Mouse (Mus musculus) gastrocnemius, postnatal 25 days (tissue): ENCODE measurements around the gene Adam17. TPM values are rescaled to one million over a fixed set of nuclear protein-coding genes. Genes with fewer than 3 reads are reported as not detected.

ENCODE experiments used
- DNase-seq: peaks from one replicate; pipeline ENCODE4 v3.0.0; 2022
- total RNA-seq, 2 experiments: library from RNA; stranded (reverse); gene quantifications; 1 replicate in 1 of 2; 2 replicates in 1 of 2; pipeline ENCODE4 v1.2.3; 2021

Gene Adam17
- total RNA-seq, 2 experiments from 2014 or later: 20.9 to 21.3 TPM

DNA sequence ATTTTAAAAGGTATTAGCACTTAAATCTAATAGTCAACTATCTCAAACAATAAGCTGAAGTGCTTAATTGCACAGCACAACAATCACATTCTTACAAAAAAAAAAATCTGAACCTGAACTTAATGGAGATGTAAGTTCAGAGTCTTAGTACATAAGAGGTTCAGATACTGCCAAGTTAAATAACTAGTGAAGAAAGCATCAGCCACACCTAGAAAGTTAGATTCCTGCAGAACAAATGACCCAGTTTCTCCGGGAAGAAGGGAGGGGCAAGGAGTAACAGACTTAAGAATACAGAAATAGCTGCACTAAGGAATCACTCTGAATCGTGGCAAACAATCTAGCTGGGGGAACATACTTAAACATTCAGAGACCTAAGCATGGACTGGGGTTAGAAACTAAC, 10.7 kb downstream of the Adam17 start:
- DNase-seq: no peak

DNA sequence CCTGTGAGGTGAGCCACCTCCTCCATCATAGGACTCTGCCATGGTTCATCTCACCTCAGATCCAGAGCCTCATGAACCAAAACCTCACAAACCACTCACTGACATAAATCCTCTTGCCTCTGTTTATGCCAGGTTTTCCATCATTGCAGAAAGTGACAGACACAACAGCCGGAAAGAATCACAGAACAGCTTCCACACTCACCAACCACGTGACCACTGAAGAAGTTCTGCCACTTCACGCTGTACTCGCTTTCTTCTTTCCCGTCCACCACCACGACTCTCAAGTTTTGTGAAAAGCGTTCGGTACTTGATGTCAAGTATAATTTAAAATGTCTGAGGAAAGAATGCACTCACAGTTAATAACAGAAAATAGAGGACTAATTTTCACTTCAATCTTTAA, 19.8 kb downstream of the Adam17 start:
- no peak for DNase-seq

DNA sequence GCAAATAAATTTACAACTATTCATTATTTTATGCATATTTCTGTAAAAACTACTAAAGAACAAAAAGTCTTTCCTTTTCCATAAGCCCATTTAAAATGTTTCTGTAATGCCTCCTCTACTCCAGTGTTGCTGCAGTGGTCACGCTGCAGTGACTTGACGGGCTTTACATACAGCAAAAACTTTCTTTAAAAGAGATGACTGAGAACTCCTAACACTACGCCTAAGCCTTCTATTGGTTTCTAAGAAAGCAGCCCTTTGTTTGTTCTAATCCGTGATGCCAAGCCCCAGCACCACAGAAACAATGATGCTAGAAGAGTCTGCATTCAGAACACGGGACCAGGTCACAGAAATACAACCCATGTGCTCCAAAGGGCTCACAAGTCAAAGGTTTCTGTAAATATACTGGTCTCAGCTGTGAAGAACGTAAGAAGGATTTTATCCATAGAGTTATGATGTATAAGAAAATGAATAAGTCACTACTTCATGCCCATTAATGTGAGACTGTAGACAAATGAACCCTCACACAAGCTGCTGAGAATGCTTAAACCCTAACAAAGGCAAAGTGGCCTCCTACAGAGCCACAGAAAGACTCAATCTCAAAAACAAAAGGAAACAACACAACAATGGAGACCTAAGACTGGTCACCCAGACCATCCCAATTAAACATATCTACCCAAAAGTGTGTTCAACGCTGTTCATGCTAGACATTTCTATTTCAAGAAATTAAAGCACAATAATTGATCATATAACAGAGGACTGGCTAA, 23.1 kb downstream of the Adam17 start:
- no peak for DNase-seq

DNA sequence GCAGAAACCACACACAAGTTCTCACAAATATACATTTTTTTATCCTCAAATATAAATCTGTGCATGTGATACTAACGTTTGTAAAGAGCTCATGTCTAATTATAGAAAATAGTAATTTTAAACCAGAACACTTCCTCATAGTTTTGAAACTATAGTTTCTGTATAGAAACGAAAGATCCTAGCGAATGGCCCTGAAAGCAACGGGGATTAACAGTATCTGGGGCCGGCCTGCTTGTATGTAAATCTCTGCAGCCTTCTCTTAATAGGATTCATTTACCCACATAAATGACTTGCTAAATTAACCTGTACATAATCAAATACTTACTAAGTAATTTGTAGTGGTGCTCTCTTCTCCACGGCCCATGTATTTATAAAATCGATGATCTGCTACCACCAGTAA, 26.5 kb downstream of the Adam17 start:
- no peak for DNase-seq

DNA sequence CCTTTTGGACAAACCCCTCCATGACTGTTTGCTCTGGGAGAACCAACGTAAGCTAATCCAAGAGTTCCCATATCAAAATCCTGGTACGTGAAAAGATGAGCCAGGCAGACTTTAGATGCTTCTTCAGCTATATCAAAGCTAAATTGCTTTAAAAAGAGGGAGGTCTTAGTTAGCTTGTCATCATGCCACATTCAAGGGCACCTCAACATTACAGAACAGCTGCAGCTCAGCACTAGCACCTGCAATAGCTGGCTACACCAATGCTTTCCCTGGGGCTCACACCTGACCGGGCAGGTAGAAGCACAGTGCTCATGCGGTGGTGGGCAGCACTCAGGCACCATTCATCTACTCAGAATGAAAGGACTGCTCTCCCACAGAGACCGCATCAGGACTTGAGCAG, 32.8 kb downstream of the Adam17 start:
- DNase-seq: peak; percentile 2

DNA sequence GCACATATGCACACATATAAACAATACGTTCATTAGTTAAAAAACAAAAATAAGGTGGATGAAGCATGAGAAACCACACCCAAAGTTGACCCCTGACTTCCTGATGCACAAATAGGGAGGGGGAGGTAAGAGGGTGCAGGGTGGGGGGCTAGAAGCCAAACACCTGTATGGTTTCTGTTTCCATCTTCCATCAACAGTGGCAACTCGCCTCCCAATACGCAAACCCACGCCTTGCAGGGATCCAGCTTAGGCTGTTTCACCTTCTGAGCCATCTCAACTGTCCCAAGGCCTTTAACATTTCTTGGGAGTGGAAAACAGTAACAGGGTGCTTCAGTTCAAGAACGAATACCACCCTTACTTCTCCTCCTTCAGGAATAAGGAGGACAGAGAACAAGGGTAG, 36.3 kb downstream of the Adam17 start:
- no peak for DNase-seq

DNA sequence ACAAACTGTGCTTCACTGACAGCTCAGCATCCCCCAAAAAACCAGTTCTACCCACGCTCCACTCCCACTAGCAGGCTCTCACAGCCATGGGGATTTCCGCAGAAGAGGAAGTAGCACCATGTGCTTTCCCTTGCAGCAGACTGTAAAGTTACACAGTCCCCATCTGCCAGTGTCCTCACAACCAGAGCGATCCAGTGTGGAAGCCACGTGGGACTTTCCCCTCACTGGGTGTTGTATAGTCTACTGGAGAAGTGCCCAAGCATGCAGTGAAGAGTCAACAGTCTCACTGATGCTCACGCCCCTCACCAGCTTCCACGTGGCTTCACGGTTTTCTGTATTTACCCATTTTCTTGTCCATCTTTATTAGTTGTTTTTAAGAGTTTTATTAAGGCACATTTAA, 37.6 kb downstream of the Adam17 start:
- peak; percentile 5 for DNase-seq

DNA sequence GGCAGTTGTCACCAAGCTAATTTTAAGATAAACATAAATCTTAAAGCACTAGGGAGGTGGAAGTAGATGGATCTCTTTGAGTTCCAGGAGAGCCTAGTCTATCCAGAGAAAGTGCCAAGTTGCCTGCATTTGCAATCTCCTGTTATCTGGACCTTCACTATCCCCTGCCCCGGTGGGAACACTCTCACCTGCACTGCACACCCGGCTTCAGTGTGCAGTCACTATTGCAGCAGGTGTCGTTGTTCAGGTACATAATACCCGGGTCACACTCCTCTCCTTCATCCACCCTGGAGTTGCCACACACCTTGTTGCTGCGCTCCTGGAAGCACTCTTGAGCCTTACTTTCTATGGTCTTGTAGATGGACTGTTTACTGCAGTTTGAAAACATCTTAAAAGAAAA, 39.7 kb downstream of the Adam17 start:
- no peak for DNase-seq

DNA sequence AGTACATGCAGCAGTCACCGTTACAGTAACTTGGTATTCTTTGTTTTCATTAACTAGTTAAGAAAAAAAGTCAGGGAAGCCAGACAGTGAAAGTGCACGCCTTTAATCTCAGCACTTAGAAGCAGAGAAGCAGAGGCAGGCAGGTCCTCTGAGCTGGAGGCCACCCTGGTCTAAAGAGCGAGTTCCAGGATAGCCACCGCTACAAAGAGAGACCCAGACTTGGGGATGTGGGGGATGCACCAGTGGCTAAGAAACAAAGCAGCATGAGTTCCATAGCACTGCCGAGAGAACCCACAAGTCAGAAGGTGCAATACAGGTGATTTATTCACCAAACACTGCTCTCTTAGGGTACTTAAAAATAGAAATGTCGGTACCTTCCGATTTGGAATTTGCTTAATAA, 40.4 kb downstream of the Adam17 start:
- peak; percentile 2 for DNase-seq

DNA sequence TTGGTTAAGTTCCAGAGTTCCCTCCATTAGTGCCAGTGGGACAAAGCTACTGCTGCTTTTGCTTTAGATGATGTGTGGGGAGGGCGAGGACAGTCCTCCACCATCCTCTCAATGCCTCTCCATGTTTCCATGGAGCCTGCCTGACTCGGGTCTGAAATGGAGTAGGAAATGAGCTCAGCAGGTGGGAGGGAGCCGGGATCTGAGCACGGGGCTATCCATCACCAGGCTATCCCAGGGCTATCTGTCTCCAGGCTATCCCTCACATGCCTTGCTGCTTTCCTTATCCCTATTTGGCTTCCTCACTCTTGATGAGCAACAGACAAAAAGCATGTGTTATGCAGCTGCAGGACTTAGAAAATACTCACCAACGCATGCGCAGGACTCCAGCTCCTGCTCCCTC, 41.7 kb downstream of the Adam17 start:
- DNase-seq: peak; percentile 2

DNA sequence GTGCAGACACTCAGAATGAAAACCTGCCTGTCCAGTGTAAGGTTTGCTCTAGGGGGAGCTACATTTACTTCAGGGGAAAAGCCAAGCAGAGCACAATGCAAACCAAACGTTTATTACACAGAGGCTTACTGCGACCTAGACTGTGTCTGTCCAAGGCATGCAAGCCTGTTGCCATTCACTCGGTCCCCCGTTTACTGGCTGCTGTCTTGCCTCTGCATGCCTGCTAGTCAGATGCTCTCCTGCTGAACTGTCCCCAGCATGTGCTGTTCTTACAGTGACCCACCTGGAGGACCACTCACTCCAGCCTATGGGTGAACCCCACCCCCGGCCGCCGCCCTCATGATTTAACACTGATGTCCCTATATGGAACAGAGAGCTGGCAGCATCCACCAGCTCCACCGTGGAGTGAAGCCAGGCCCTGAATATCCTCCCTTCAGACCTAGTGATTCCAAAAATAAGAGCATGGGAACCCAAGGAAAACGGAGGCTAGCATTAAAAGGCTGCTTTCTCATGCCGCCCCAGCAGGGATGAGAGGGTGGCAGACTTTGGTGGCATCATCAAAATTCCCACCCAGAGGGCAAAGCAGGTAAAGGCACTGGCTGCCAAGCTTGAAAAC, 42.4 kb downstream of the Adam17 start:
- peak; percentile 4 for DNase-seq

DNA sequence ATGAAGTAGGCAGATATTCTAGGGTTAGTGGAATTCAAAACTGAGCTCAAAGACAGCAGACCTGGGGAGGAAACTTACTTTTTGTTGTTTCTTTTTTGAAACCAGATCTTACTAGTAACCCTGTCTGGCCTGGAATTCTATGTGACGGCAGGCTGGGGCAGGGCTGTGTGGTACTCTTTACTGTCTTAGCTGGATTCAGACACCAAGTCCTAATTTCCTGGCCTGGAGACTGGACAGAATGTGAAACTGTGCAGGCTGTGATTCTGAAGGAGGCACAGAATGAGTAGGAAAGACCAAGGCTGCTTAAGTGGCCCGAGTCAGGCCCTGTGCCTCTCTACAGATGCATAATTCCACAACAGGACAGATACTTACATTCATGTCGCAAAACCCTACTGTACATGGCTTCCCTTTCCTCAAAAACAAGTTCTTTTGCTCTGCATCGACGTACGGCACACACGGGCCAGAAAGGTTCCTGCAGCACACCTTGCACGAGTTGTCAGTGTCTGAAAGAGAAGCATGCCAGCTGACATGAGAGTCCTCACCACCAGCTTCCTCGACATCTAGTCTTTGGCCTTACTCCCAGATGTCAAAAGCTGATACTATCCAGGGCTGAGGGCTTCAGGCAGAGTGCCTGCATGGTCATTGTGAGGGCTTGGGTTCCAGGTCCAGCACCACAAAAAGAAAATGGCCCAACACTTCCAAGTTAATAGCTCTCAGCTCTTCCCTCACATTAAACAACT, 43.6 kb downstream of the Adam17 start:
- peak; percentile 2 for DNase-seq

DNA sequence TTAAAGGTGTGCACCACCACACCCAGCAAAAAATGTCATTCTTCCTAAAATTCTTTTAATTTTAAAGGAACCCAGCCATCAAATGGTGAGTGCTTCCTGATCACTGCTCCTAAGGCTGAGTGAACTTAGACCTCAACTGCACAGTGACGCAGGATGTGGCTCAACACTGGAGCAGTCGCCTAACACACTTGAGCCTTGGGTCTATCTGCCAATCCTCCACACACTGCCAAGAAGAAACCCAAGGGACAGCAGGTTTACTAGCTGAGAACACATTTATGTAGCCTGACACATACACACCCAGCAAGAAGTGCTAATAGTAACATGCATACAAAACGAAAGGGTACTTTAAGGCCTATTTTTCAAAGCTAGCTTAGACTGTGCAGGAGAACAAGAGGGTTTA, 47.1 kb downstream of the Adam17 start:
- peak; percentile 25 for DNase-seq

DNA sequence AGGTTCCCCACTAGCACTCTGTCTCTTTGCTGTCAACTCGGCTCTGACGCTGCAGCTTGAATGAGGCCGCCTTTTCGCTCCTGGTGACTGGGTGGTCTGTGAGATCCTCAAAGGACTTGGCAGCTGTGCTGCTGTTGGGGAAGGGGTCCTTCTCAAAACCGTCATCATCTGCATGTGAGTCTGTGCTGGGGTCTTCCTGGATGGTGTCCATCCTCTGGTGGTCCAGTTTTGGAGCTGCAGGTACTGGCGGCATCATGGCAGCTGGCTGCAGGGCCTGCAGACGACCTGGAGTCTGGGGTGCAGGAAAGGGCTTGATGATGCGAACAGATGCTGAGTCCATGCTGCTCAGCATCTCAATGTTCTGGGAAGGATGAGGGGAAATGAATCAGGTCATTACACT, 48.2 kb downstream of the Adam17 start:
- peak; percentile 5 for DNase-seq

DNA sequence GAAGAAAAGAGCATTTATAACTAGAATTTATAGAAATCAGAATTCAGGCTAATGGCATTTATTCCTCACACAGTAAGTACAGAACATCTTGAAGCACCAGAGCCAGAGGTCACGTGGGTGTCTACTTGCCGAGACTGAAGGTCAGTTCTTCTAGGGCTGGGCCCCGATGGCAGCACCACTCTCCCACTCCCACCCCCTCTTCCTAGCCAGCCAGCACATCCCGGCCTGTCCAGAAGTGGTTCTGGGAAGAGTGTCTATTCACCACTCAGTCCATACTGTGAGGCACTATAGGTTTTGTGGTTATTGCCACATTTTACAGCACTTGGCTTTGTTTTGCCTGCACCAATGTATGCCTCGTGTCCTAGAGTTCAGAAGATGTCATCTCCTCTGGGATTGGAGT, 49.3 kb downstream of the Adam17 start:
- DNase-seq: peak; percentile 2

DNA sequence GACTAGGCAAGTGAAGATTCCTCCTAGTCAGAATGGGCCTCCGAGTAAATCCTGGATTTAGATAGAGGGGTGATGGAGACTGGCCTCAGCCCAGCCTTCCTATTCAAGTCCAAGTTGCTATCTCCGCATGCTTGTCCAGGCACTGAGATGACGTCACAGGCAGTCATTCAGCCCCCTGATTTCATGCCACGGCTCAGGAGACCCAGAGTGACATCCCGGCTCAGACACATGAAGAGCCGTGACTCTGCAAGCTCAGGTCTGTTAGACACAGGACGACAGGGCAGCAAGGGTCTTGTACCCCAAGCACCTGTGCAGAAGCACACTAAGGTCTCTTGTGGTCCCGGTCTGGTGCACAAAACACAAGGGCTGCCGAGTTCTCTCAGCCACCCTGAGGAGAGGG, 50.6 kb downstream of the Adam17 start:
- DNase-seq: peak; percentile 2

DNA sequence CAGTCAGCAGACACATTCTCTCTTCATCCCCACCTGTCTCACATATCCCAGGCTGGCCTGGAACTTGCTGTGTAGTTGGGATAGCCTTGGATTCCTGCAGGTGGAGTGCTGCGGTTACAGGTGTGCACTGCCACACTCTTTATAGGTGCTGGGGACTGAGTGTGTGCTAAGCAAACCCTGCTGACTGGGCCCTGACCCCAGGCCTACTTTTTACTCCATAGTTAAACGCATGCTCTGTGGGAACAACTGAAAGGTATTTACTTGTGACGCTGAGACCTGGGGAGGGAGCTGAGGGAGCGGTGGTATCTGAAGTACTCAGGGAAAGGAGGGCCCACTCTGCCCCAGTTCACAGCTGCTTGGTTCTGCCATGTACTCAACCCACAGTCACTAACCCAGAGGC, 51.1 kb downstream of the Adam17 start:
- DNase-seq: no peak

DNA sequence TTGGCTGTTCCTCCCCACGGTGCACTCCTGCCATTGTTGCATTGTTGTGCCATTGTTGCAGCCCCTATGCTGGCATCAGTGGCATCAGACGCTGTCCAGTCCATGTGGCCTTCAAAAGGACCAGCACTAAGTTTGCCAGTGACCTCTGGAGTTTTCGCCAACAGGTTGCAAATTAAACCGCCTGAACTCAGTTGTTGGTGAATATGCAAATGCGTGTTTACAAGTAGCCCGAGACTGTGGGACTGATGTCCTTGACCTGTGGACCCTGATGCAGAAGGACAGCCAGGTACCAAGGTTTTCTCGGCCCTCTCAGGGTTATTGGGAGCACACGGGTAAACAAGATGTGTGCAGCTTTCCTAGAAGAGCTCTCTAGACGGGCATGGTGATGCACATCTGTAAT, 52.3 kb downstream of the Adam17 start:
- DNase-seq: no peak

DNA sequence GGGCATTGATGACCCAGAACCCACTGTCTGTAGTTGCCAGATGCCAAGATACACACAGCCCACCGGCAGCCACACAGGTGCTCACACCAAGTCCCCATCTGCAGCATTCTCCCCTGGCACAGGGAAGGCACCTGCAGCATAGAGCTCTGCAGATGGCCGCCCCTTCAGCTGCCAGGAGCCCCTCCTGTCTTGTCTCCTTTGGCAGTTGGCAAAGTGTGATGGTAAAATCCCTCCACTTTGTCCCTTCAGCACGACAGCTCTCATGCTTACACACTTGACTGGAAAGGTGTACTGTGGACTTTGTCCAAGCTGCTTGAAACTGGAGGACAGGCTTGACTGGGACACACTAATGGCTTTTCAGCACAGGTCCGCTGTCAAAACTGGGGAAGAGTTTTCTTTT, 53.1 kb downstream of the Adam17 start:
- DNase-seq: no peak

DNA sequence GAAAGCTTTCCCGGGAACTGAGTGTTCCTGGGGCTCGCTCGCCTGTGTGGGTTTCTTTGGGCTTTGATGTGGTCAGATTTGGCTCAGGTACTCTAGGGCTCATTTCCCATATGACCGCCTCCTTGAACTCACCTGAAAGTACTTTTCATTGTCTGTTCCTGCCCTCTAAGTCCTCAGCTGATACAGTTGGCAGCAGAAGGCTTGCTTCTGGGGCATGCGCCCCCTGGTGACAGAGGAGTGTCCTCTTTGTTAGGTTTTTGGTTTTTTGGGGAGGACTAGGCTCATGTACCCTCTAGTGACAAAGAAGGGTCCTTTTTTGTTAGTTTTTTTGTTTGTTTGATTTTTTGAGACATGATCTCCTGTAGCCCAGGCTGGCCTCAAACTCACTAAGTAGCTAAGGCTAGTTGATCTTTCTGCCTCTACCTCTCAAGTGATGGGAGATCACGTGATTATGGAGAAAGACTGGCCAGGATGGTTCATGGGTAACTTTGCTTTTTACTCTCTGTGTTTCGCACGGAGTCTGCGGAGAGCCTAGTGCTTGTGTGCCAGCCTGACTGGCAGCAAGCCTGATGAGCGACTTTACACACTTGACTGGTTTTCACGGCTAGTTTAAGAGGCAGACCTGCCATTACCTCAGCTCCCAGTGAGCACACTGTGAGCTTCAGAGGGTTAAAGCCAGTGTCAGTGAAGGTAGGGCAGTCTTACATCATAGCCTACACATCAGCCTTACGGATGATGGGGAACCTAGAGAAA, 55.1 kb downstream of the Adam17 start:
- DNase-seq: peak; percentile 18

DNA sequence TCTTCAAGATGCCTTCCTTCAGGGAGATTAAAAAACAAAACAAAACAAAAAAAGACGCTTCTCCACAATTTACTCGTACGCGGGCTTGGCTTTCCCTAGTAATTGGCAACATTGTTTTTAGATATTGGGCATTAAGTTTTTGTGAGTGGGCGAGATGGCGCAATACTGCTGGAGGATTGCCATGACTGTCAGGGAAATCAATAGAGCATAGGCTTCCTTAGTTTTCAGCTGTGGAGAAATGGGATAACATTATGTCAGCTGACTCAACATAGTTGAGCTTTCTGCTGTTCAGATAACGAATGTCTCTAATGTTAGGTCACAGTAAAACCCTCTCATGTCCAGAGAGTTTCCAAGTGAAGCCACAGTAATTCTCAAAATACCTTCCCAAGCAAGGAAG, 56.6 kb downstream of the Adam17 start:
- DNase-seq: peak; percentile 30
